Mouse (Mus musculus) thymus, adult 2 months (tissue): ENCODE results near the gene Snrnp25.

Experiments
- CTCF ChIP-seq: fragments of 200-500 bp; IDR thresholded peaks from 2 replicates; pipeline ENCODE4 v1.5.1; 2012; ENCODE audit warnings: mild to moderate bottlenecking, control low read depth, low read length, moderate library complexity, borderline replicate concordance; ENCODE audit not compliant: control insufficient read depth, poor library complexity, insufficient read depth; ENCODE audit errors: extremely low read depth
- POLR2A ChIP-seq: fragments of 200-500 bp; IDR thresholded peaks from 2 replicates; pipeline ENCODE4 v1.6.1; 2012; ENCODE audit warnings: mild to moderate bottlenecking, low read length, control low read depth, moderate library complexity; ENCODE audit not compliant: control insufficient read depth, poor library complexity, insufficient read depth; ENCODE audit errors: extremely low read depth

DNA sequence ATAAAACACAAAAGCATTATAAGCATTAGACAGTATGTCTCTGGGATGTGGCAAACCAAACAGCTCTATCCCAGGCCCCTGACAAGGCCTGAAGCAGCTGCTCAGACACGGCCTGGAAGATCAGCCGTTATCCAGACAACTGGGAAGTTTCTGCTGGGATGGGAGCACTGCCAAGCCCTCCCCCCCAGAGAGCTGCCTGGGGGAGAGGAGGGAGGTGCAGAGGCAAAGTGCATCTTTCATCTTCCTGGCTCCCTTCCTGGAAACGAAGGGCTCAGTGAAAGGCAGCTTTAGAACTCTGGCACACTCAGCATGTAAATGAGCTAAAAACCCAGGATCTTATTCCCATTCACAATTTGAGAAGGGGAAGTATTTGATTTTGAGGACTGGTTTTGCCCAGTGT is 30.4 kb downstream of the Snrnp25 start:
- TF ChIP-seq CTCF = no peak
- no peak for TF ChIP-seq POLR2A
